Mouse (Mus musculus): ENCODE measurements around the gene Xpc.

DNA sequence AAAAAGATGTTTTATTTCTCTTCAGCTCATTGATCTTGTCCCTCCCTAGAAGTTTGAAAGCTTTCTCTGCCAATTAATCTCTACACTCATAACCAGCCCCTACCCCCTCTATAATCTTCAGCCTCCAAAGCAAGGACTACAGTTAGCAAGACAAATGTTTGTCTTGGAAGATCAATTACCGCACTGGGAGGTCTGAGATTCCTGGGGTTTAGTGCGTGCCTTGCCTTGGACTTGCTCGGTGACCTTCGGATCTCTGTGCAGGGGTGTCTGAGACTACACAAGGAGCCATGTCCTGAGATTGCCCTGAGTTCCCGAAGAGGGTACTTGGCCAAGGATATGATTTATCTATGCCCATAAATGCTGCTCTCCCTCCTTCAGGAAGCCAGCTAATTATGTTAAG, 17.7 kb upstream of the Xpc start:
- TF ChIP-seq CTCF (IDR thresholded peaks at IDR 0.05 in 2 of 3, conservative IDR thresholded peaks at IDR 0.05 in 1 of 3; ENCODE audit: control insufficient read depth in 1 of 3, insufficient read depth in 1 of 3, low read depth in 2 of 3, low read length in 3 of 3, poor library complexity in 1 of 3, severe bottlenecking in 1 of 3) (no peak), EP300 (IDR thresholded peaks at IDR 0.05; ENCODE audit: low read depth in 1 of 2, low read length in 2 of 2) (no peak), SIN3A (IDR thresholded peaks at IDR 0.05; ENCODE audit: low read length) (no peak), MEF2A (IDR thresholded peaks at IDR 0.05; ENCODE audit: extremely low read depth, insufficient replicate concordance, low read depth, low read length, poor library complexity, severe bottlenecking) (no peak), POLR2A (IDR thresholded peaks at IDR 0.05; ENCODE audit: control insufficient read depth in 1 of 2, insufficient read depth in 1 of 2, low read depth in 1 of 2, low read length in 2 of 2, poor library complexity in 1 of 2) (no peak)
